Comparison of ENCODE assay signal across 12 mouse cellular contexts in genomic region chr8:118288259-118288952, GRCm38 (mm10). TPM values are rescaled to one million over a fixed set of nuclear protein-coding genes. Genes with fewer than 3 reads are reported as not detected.
DNase-seq lines count a peak whose midpoint lies in the region; ATAC-seq and TF ChIP-seq lines count a peak whose summit lies in the region.
"Had no signal": no experiment of that assay in that cellular context is flagged by ENCODE, and none has a peak within 500 bp of the region (broad histone marks: within the 10 kb centered on the region; RNA-seq: fewer than 3 reads in every experiment).

No protein-coding gene starts in this region.

- WGBS in cerebellum, adult 2 months: 44% methylated on average over 8 of the region's 8 CpGs
- 69% methylated on average over 8 of the region's 8 CpGs for WGBS in intestine, postnatal 0 days
- 75% methylated on average over 8 of the region's 8 CpGs for WGBS in intestine, embryonic 15.5 days
- 66% methylated on average over 8 of the region's 8 CpGs for WGBS in heart, embryonic 16.5 days

- ATAC-seq in intestine, postnatal 0 days: no peak
- no peak for ATAC-seq in intestine, embryonic 15.5 days
- ATAC-seq in heart, embryonic 16.5 days (replicated peaks; ENCODE audit: extremely low read depth, insufficient read depth, low FRiP score): no peak
- no peak for ATAC-seq in activated CD4-positive, CD25-positive, alpha-beta regulatory T cell, adult 4 months
- ATAC-seq: forebrain, embryonic 15.5 days had no signal

- H3K9ac ChIP-seq in intestine, postnatal 0 days (ENCODE audit: low read depth, low read length): no peak overlapping the region
- no peak overlapping the region for H3K9ac ChIP-seq in intestine, embryonic 15.5 days
- H3K9ac ChIP-seq in heart, embryonic 16.5 days (ENCODE audit: low read length): no peak overlapping the region
- H3K9ac ChIP-seq: embryonic facial prominence, embryonic 15.5 days; forebrain, embryonic 15.5 days had no signal

- H3K4me1 ChIP-seq in cerebellum, adult 2 months (ENCODE audit: control insufficient read depth, insufficient read depth, low read length): peaks cover 8% of the 10 kb centered on the region
- 0 out of 2 replicates have a peak, but pooled peaks cover 2% of the 10 kb centered on the region for H3K4me1 ChIP-seq in intestine, postnatal 0 days (replicated peaks; ENCODE audit: control insufficient read depth, insufficient read depth, low read length)
- peaks cover 10% of the 10 kb centered on the region for H3K4me1 ChIP-seq in intestine, embryonic 15.5 days (replicated peaks)
- H3K4me1 ChIP-seq in heart, embryonic 16.5 days (ENCODE audit: control insufficient read depth, insufficient read depth, low read length): peaks cover 66% of the 10 kb centered on the region

- peak; percentile 13; the same call in 1 of the 2 replicates for TF ChIP-seq CTCF in cerebellum, adult 2 months (IDR thresholded peaks at IDR 0.05; ENCODE audit: borderline replicate concordance, insufficient read depth, low read depth, low read length)
- peak; percentile 21; the same call in 1 of the 2 replicates for TF ChIP-seq CTCF in intestine, postnatal 0 days (IDR thresholded peaks at IDR 0.05; ENCODE audit: low read depth)

- DNase-seq in cerebellum, adult 2 months: peak; percentile 22 to 30
- no peak for DNase-seq in cerebellum, adult 11-12 months
- DNase-seq in ES-CJ7 (ENCODE audit: low read depth, low spot score): peak; percentile 15
- DNase-seq in kidney, postnatal 36 days: no peak
- DNase-seq: kidney, adult 11 months; lung, adult 18-20 months had no signal

- no peaks in the 10 kb centered on the region for H3K36me3 ChIP-seq in intestine, postnatal 0 days (ENCODE audit: control insufficient read depth, insufficient read depth)
- H3K36me3 ChIP-seq in intestine, embryonic 15.5 days: no peaks in the 10 kb centered on the region
- no peaks in the 10 kb centered on the region for H3K36me3 ChIP-seq in heart, embryonic 16.5 days (ENCODE audit: control insufficient read depth, insufficient read depth)
- H3K36me3 ChIP-seq: embryonic facial prominence, embryonic 15.5 days; forebrain, embryonic 15.5 days had no signal

- no peak for TF ChIP-seq POLR2A in cerebellum, adult 2 months (IDR thresholded peaks at IDR 0.05; ENCODE audit: borderline replicate concordance, insufficient read depth, low read length)

- H3K27ac ChIP-seq in cerebellum, adult 2 months (ENCODE audit: insufficient read depth, low read length): no peak overlapping the region
- no peak overlapping the region for H3K27ac ChIP-seq in intestine, postnatal 0 days (ENCODE audit: low read depth, low read length)
- no peak overlapping the region for H3K27ac ChIP-seq in intestine, embryonic 15.5 days
- H3K27ac ChIP-seq in heart, embryonic 16.5 days (ENCODE audit: low read length): peak overlapping the region; percentile 88; the same call in 1 of the 2 replicates
- H3K27ac ChIP-seq: embryonic facial prominence, embryonic 15.5 days had no signal

- H3K4me3 ChIP-seq in cerebellum, adult 2 months (replicated peaks; ENCODE audit: insufficient read depth, low read depth, low read length): no peak overlapping the region
- no peak overlapping the region for H3K4me3 ChIP-seq in intestine, postnatal 0 days (ENCODE audit: low read depth, low read length)
- H3K4me3 ChIP-seq in intestine, embryonic 15.5 days (replicated peaks): no peak overlapping the region
- H3K4me3 ChIP-seq in heart, embryonic 16.5 days (ENCODE audit: low read length): no peak overlapping the region
- H3K4me3 ChIP-seq: embryonic facial prominence, embryonic 15.5 days; forebrain, embryonic 15.5 days had no signal

- H3K4me2 ChIP-seq in intestine, postnatal 0 days (replicated peaks; ENCODE audit: low read depth): no peak overlapping the region
- H3K4me2 ChIP-seq in intestine, embryonic 15.5 days (replicated peaks): no peak overlapping the region
- no peak overlapping the region for H3K4me2 ChIP-seq in heart, embryonic 16.5 days (ENCODE audit: low read depth, low read length)
- H3K4me2 ChIP-seq: embryonic facial prominence, embryonic 15.5 days; forebrain, embryonic 15.5 days had no signal

- no peaks in the 10 kb centered on the region for H3K9me3 ChIP-seq in intestine, postnatal 0 days (ENCODE audit: control insufficient read depth)
- H3K9me3 ChIP-seq in intestine, embryonic 15.5 days: no peaks in the 10 kb centered on the region
- no peaks in the 10 kb centered on the region for H3K9me3 ChIP-seq in heart, embryonic 16.5 days (replicated peaks; ENCODE audit: control insufficient read depth, low read length)
- H3K9me3 ChIP-seq: embryonic facial prominence, embryonic 15.5 days; forebrain, embryonic 15.5 days had no signal

- no peaks in the 10 kb centered on the region; the same call in 1 of the 2 replicates for H3K27me3 ChIP-seq in cerebellum, adult 2 months (ENCODE audit: control insufficient read depth, insufficient read depth, low read length)
- peaks cover 23% of the 10 kb centered on the region; the same call in 1 of the 2 replicates for H3K27me3 ChIP-seq in intestine, postnatal 0 days (replicated peaks; ENCODE audit: control insufficient read depth, insufficient read depth, low read length)
- peaks cover 24% of the 10 kb centered on the region for H3K27me3 ChIP-seq in intestine, embryonic 15.5 days (replicated peaks)
- H3K27me3 ChIP-seq in heart, embryonic 16.5 days (ENCODE audit: control insufficient read depth, insufficient read depth, low read length): no peaks in the 10 kb centered on the region
- H3K27me3 ChIP-seq: forebrain, embryonic 15.5 days had no signal

RNA-seq across cellular contexts. Expression of gene Cdh13, which starts 4.9 kb away (rescaled TPM):
- polyA plus RNA-seq in cerebellum, adult 2 months (2012; rRNA removed): 16.2 and 18.4 TPM in 2 replicates
- 4.9 and 5.6 TPM in 2 replicates for polyA plus RNA-seq in intestine, postnatal 0 days (2015; fragmentation: Nextera tagmentation; extraction: Ambion mirVana)
- 6.2 and 6.5 TPM in 2 replicates for polyA plus RNA-seq in intestine, embryonic 15.5 days (2015; fragmentation: Nextera tagmentation; extraction: Ambion mirVana)
- 61.6 and 67.7 TPM in 2 replicates for polyA plus RNA-seq in heart, embryonic 16.5 days (2015; fragmentation: Nextera tagmentation; extraction: Ambion mirVana)
- under 1 TPM; 0.15 to 0.34 TPM for polyA plus RNA-seq in activated CD4-positive, CD25-positive, alpha-beta regulatory T cell, adult 4 months (2017; shearing (Covaris generic))

Comparison
In these comparisons a context has a peak if more than half of its experiments do, and no peak if none do; other contexts are left out.
1. DNase-seq: peak in cerebellum, adult 2 months (2 of 2) and ES-CJ7 (single experiment); none in cerebellum, adult 11-12 months (single experiment) and kidney, postnatal 36 days (0 of 2).